Mouse (Mus musculus): ENCODE results near the gene Atg101. TPM values are rescaled to one million over a fixed set of nuclear protein-coding genes. Genes with fewer than 3 reads are reported as not detected.

Gene Atg101
- 56.3 and 60.0 TPM in 2 replicates for total RNA-seq (2014; rRNA removed)
- polyA plus RNA-seq (2015; fragmentation: Nextera tagmentation; extraction: Ambion mirVana), result 81.3 and 94.4 TPM in 2 replicates

- H3K9me3 ChIP-seq (ENCODE audit: low read length), result no peaks in the 10 kb centered on the region
- H3K4me2 ChIP-seq (ENCODE audit: low read depth), result peak within 1 kb of the TSS; percentile 96
- H3K9ac ChIP-seq, result peak within 1 kb of the TSS; percentile 79
- peak within 1 kb of the TSS; percentile 75 for H3K4me3 ChIP-seq (ENCODE audit: low read depth, low read length)
- under 1% methylated on average over 61 of the region's 61 CpGs for WGBS
- TF ChIP-seq CTCF (IDR thresholded peaks at IDR 0.05; ENCODE audit: low read depth), result peak; percentile 97
- ATAC-seq (peak; percentile 96), DNase-seq (peak; percentile 96)
- no peaks in the 10 kb centered on the region for H3K4me1 ChIP-seq (ENCODE audit: insufficient read depth)
- peaks cover 31% of the 10 kb centered on the region for H3K36me3 ChIP-seq (ENCODE audit: insufficient read depth)
- no peaks in the 10 kb centered on the region for H3K27me3 ChIP-seq (ENCODE audit: insufficient read depth, low read length)
- peak within 1 kb of the TSS; percentile 76 for H3K27ac ChIP-seq (ENCODE audit: low read depth, low read length)
Measured at GRCm38 (mm10) chr15:101283911-101284750, at the start of gene Atg101. Gene Atg101, plus strand, starts transcription at chr15:101284272.

GRCm38 (mm10) chr15:101234611-101235341 lies 49.3 kb upstream of the Atg101 start:
- H3K4me3 ChIP-seq (ENCODE audit: low read depth, low read length), result no peak overlapping the region
- no peak for TF ChIP-seq CTCF (IDR thresholded peaks at IDR 0.05; ENCODE audit: low read depth)
- no peaks in the 10 kb centered on the region for H3K9me3 ChIP-seq (ENCODE audit: low read length)
- ATAC-seq (no peak), DNase-seq (no peak)
- H3K9ac ChIP-seq, result no peak overlapping the region
- H3K4me2 ChIP-seq (ENCODE audit: low read depth), result no peak overlapping the region
- peaks cover 9% of the 10 kb centered on the region for H3K36me3 ChIP-seq (ENCODE audit: insufficient read depth)
- H3K27ac ChIP-seq (ENCODE audit: low read depth, low read length), result no peak overlapping the region
- H3K4me1 ChIP-seq (ENCODE audit: insufficient read depth), result no peaks in the 10 kb centered on the region
- no peaks in the 10 kb centered on the region; the same call in 1 of the 2 replicates for H3K27me3 ChIP-seq (ENCODE audit: insufficient read depth, low read length)
- 39% methylated on average over 10 of the region's 10 CpGs for WGBS

- 46% methylated on average over 5 of the region's 5 CpGs for WGBS
- no peaks in the 10 kb centered on the region; the same call in 1 of the 2 replicates for H3K27me3 ChIP-seq (ENCODE audit: insufficient read depth, low read length)
- no peak overlapping the region for H3K4me2 ChIP-seq (ENCODE audit: low read depth)
- ATAC-seq (no peak), DNase-seq (no peak)
- no peaks in the 10 kb centered on the region for H3K4me1 ChIP-seq (ENCODE audit: insufficient read depth)
- H3K9ac ChIP-seq, result no peak overlapping the region
- H3K9me3 ChIP-seq (ENCODE audit: low read length), result no peaks in the 10 kb centered on the region
- peaks cover 9% of the 10 kb centered on the region for H3K36me3 ChIP-seq (ENCODE audit: insufficient read depth)
- no peak overlapping the region for H3K27ac ChIP-seq (ENCODE audit: low read depth, low read length)
- no peak overlapping the region for H3K4me3 ChIP-seq (ENCODE audit: low read depth, low read length)
- no peak for TF ChIP-seq CTCF (IDR thresholded peaks at IDR 0.05; ENCODE audit: low read depth)
Measured at GRCm38 (mm10) chr15:101235342-101235698, 48.8 kb upstream of the Atg101 start.

GRCm38 (mm10) chr15:101235728-101236327 lies 48.2 kb upstream of the Atg101 start:
- Histone ChIP-seq H3K4me1 (ENCODE audit: insufficient read depth) (no peaks in the 10 kb centered on the region), H3K4me2 (ENCODE audit: low read depth) (no peak overlapping the region), H3K27me3 (ENCODE audit: insufficient read depth, low read length) (no peaks in the 10 kb centered on the region; the same call in 1 of the 2 replicates), H3K27ac (ENCODE audit: low read depth, low read length) (no peak overlapping the region), H3K4me3 (ENCODE audit: low read depth, low read length) (no peak overlapping the region), H3K9ac (no peak overlapping the region), H3K9me3 (ENCODE audit: low read length) (no peaks in the 10 kb centered on the region), H3K36me3 (ENCODE audit: insufficient read depth) (peaks cover 5% of the 10 kb centered on the region)
- no peak for TF ChIP-seq CTCF (IDR thresholded peaks at IDR 0.05; ENCODE audit: low read depth)
- ATAC-seq (no peak), DNase-seq (no peak)
- WGBS, result 38% methylated on average over 12 of the region's 12 CpGs

GRCm38 (mm10) chr15:101236878-101237277 lies 47.2 kb upstream of the Atg101 start:
- WGBS, result 5% methylated on average over 3 of the region's 3 CpGs
- H3K9ac ChIP-seq, result no peak overlapping the region
- H3K4me1 ChIP-seq (ENCODE audit: insufficient read depth), result no peaks in the 10 kb centered on the region
- H3K36me3 ChIP-seq (ENCODE audit: insufficient read depth), result no peaks in the 10 kb centered on the region; the same call in 1 of the 2 replicates
- H3K4me3 ChIP-seq (ENCODE audit: low read depth, low read length), result no peak overlapping the region
- no peak overlapping the region for H3K4me2 ChIP-seq (ENCODE audit: low read depth)
- no peak overlapping the region for H3K27ac ChIP-seq (ENCODE audit: low read depth, low read length)
- no peak for DNase-seq
- H3K9me3 ChIP-seq (ENCODE audit: low read length), result no peaks in the 10 kb centered on the region
- no peaks in the 10 kb centered on the region; the same call in 1 of the 2 replicates for H3K27me3 ChIP-seq (ENCODE audit: insufficient read depth, low read length)
- peak; percentile 72 for TF ChIP-seq CTCF (IDR thresholded peaks at IDR 0.05; ENCODE audit: low read depth)
- ATAC-seq, result no peak

GRCm38 (mm10) chr15:101238885-101239511 lies 45.1 kb upstream of the Atg101 start:
- no peaks in the 10 kb centered on the region for H3K9me3 ChIP-seq (ENCODE audit: low read length)
- peak; percentile 63 for TF ChIP-seq CTCF (IDR thresholded peaks at IDR 0.05; ENCODE audit: low read depth)
- peak; percentile 61 for DNase-seq
- H3K27me3 ChIP-seq (ENCODE audit: insufficient read depth, low read length), result no peaks in the 10 kb centered on the region; the same call in 1 of the 2 replicates
- H3K4me2 ChIP-seq (ENCODE audit: low read depth), result peak overlapping the region; percentile 42
- H3K27ac ChIP-seq (ENCODE audit: low read depth, low read length), result no peak overlapping the region
- WGBS, result 3% methylated on average over 28 of the region's 28 CpGs
- H3K4me3 ChIP-seq (ENCODE audit: low read depth, low read length), result peak overlapping the region; percentile 9; the same call in 1 of the 2 replicates
- ATAC-seq, result peak; percentile 50; the same call in 1 of the 2 replicates
- H3K36me3 ChIP-seq (ENCODE audit: insufficient read depth), result no peaks in the 10 kb centered on the region
- H3K9ac ChIP-seq, result no peak overlapping the region
- H3K4me1 ChIP-seq (ENCODE audit: insufficient read depth), result no peaks in the 10 kb centered on the region

Measured in forebrain, postnatal 0 days (tissue).